Mouse (Mus musculus) thymus, adult 2 months (tissue): ENCODE results near the gene Ptpn12. TPM values are rescaled to one million over a fixed set of nuclear protein-coding genes. Genes with fewer than 3 reads are reported as not detected.

Source experiments
- DNase-seq: peaks from one replicate; pipeline ENCODE4 v3.0.0; 2021
- H3K27ac ChIP-seq: fragments of 200-500 bp; 2 replicates; pipeline ENCODE4 v1.5.1; 2012; ENCODE audit warnings: low read length, control low read depth; ENCODE audit not compliant: control insufficient read depth, insufficient read depth
- H3K27me3 ChIP-seq: fragments of 200-500 bp; 2 replicates; pipeline ENCODE4 v1.6.1; 2012; ENCODE audit warnings: mild to moderate bottlenecking, low read length, moderate library complexity, mixed read lengths; ENCODE audit not compliant: control insufficient read depth, insufficient read depth
- H3K36me3 ChIP-seq: fragments of 200-500 bp; 2 replicates; pipeline ENCODE4 v1.6.1; 2012; ENCODE audit warnings: mild to moderate bottlenecking, low read length, moderate library complexity; ENCODE audit not compliant: control insufficient read depth, insufficient read depth
- H3K4me1 ChIP-seq: fragments of 200-500 bp; replicated peaks from 2 replicates; pipeline ENCODE4 v1.6.1; 2012; ENCODE audit warnings: low read length; ENCODE audit not compliant: control insufficient read depth, insufficient read depth
- H3K4me3 ChIP-seq: fragments of 200-500 bp; 2 replicates; pipeline ENCODE4 v1.5.1; 2012; ENCODE audit warnings: mild to moderate bottlenecking, low read length, control low read depth, moderate library complexity; ENCODE audit not compliant: control insufficient read depth, insufficient read depth
- CTCF ChIP-seq: fragments of 200-500 bp; IDR thresholded peaks from 2 replicates; pipeline ENCODE4 v1.5.1; 2012; ENCODE audit warnings: mild to moderate bottlenecking, control low read depth, low read length, moderate library complexity, borderline replicate concordance; ENCODE audit not compliant: control insufficient read depth, poor library complexity, insufficient read depth; ENCODE audit errors: extremely low read depth
- POLR2A ChIP-seq: fragments of 200-500 bp; IDR thresholded peaks from 2 replicates; pipeline ENCODE4 v1.6.1; 2012; ENCODE audit warnings: mild to moderate bottlenecking, low read length, control low read depth, moderate library complexity; ENCODE audit not compliant: control insufficient read depth, poor library complexity, insufficient read depth; ENCODE audit errors: extremely low read depth
- WGBS: fragments of 180-500 bp; shearing (Covaris S2); methylation state at CpG from one replicate; pipeline ENCODE4 v1.1.7; 2018; 5-methylcytosine and 5-hydroxymethylcytosine counted together
- polyA plus RNA-seq: library from polyadenylated mRNA; depleted of rRNA; stranded (reverse); fragments of >200 nt; gene quantifications from 2 replicates; pipeline ENCODE4 v1.2.3, GENCODE M21; 2012

Ptpn12 gene
- polyA plus RNA-seq, 1 experiment, result 26.9 TPM

GRCm38 (mm10) chr5:20997555-20997954 is 58.2 kb downstream of the Ptpn12 start:
- no peak overlapping the region for H3K4me3 ChIP-seq
- H3K4me1 ChIP-seq, result peaks cover 3% of the 10 kb centered on the region
- TF ChIP-seq POLR2A (no peak), CTCF (no peak)
- no peak overlapping the region for H3K27ac ChIP-seq
- H3K36me3 ChIP-seq, result peaks cover 29% of the 10 kb centered on the region
- H3K27me3 ChIP-seq, result no peaks in the 10 kb centered on the region
- DNase-seq, result no peak
- WGBS, result 95% methylated on average over 6 of the region's 6 CpGs

- TF ChIP-seq POLR2A, result no peak
- TF ChIP-seq CTCF, result no peak
- H3K36me3 ChIP-seq, result peaks cover 9% of the 10 kb centered on the region; the same call in 1 of the 2 replicates
- DNase-seq, result no peak
- H3K4me1 ChIP-seq, result no peaks in the 10 kb centered on the region
- H3K27ac ChIP-seq, result no peak overlapping the region
- H3K4me3 ChIP-seq, result no peak overlapping the region
- 97% methylated on average over 8 of the region's 8 CpGs for WGBS
- H3K27me3 ChIP-seq, result no peaks in the 10 kb centered on the region
Observed at GRCm38 (mm10) chr5:20990062-20990809, 65.5 kb downstream of the Ptpn12 start.

- Histone ChIP-seq H3K36me3 (0 out of 2 replicates have a peak, but pooled peaks cover 4% of the 10 kb centered on the region), H3K27ac (no peak overlapping the region), H3K4me3 (no peak overlapping the region), H3K4me1 (no peaks in the 10 kb centered on the region), H3K27me3 (no peaks in the 10 kb centered on the region)
- no peak for TF ChIP-seq POLR2A
- TF ChIP-seq CTCF, result no peak
- DNase-seq, result no peak
- 98% methylated on average over 8 of the region's 8 CpGs for WGBS
Observed at GRCm38 (mm10) chr5:20986271-20986670, 69.4 kb downstream of the Ptpn12 start.

GRCm38 (mm10) chr5:20983505-20983904 is 72.2 kb downstream of the Ptpn12 start:
- Histone ChIP-seq H3K4me3 (no peak overlapping the region), H3K4me1 (no peaks in the 10 kb centered on the region), H3K36me3 (0 out of 2 replicates have a peak, but pooled peaks cover 4% of the 10 kb centered on the region), H3K27ac (no peak overlapping the region), H3K27me3 (no peaks in the 10 kb centered on the region)
- no peak for DNase-seq
- TF ChIP-seq POLR2A (no peak), CTCF (no peak)

- no peaks in the 10 kb centered on the region for H3K36me3 ChIP-seq
- H3K27me3 ChIP-seq, result no peaks in the 10 kb centered on the region
- H3K4me1 ChIP-seq, result no peaks in the 10 kb centered on the region
- no peak for DNase-seq
- TF ChIP-seq POLR2A (no peak), CTCF (no peak)
- 92% methylated on average over 4 of the region's 4 CpGs for WGBS
- H3K27ac ChIP-seq, result no peak overlapping the region
- H3K4me3 ChIP-seq, result no peak overlapping the region
Observed at GRCm38 (mm10) chr5:20974690-20975089, 81.0 kb downstream of the Ptpn12 start.

- no peaks in the 10 kb centered on the region for H3K27me3 ChIP-seq
- DNase-seq, result no peak
- no peak overlapping the region for H3K27ac ChIP-seq
- no peaks in the 10 kb centered on the region for H3K36me3 ChIP-seq
- no peaks in the 10 kb centered on the region for H3K4me1 ChIP-seq
- no peak for TF ChIP-seq POLR2A
- TF ChIP-seq CTCF, result no peak
- no peak overlapping the region for H3K4me3 ChIP-seq
- 87% methylated on average over 7 of the region's 7 CpGs for WGBS
Observed at GRCm38 (mm10) chr5:20973999-20974398, 81.7 kb downstream of the Ptpn12 start.
